Mouse (Mus musculus) liver, postnatal 0 days (tissue): ENCODE results near the gene Agap1.

ENCODE experiments used
- CTCF ChIP-seq: sonication (generic); IDR thresholded peaks from 2 replicates; pipeline ENCODE4 v1.5.1; 2016; ENCODE audit warnings: antibody characterized with exemption, low read depth
- EP300 ChIP-seq: IDR thresholded peaks from 2 replicates; pipeline ENCODE4 v1.6.1; 2016; ENCODE audit warnings: antibody characterized with exemption, low read depth, mild to moderate bottlenecking

DNA sequence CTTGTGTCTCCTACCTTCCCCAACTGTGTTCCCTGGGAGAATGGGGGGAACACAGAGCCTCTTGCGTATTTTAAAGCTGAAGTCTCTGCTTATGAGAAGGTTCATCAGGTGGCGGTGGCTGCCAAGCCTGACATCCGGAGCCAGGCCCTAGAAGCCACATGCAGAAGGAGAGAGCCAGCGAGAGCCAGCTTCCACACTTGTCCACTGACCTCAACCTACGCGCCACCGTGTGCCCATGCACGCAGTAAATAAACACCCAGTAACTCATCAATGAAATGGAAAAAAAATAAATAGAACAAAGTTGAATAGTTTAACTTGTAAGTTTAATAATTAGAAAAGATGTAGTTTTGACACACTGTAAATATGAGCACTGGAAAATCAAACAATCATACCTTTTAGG, 455.2 kb downstream of the Agap1 start:
- no peak for TF ChIP-seq EP300
- TF ChIP-seq CTCF: no peak
